Mouse (Mus musculus) T-cell, adult 2 months (primary cell): Measurements from ENCODE around the gene Uxs1.
A peak's percentile ranks its signal among the peaks of the same experiment; 100 is the strongest.

Experiments
- DNase-seq: peaks from one replicate; pipeline ENCODE4 v3.0.0; 2022; ENCODE audit warnings: low spot score

Gene Uxs1

DNA sequence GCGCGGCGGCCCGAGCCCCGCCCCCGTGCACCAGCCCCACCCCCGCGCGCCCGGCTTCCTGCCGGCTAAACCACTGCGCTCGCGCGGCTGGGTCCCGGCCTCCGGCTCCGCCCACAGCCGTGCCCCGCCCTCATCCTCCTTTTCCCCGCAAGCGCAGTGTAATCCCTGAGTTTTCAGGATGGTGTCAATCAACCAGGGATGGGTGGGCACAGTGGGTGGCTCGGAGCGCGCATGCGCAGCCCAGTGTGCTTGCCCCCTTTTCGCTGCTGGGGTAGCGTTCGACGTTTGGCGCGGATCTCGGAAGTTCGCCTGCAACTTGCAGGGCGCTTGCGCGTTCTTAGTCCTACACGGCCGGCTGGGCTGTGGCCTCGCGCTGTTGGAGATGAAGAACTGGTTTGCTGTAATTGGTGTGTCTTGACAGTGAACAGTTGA, at the start of gene Uxs1:
Gene Uxs1, minus strand, starts transcription at position 38 of the 432 bp plus-strand sequence.
- peak; percentile 99 for DNase-seq

DNA sequence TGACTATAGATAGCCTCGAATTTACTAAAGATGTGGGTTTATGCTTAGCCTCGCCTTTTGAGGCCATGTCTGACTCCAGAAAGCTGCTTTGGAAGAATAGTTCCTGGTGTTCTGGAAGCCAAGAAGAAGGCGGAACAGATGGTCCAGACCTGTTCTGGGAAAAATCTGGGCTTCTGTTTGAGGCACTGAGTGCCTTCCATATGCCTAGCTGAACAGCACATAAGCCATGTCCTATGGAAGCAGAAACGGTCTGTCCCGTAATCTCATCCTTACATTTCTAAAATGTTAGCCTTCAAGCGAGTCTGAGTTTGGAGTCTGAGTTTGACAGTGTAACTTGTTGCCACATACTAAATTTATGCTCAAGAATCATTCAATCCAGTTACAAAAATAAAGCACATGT, 49.6 kb upstream of the Uxs1 start:
- no peak for DNase-seq

DNA sequence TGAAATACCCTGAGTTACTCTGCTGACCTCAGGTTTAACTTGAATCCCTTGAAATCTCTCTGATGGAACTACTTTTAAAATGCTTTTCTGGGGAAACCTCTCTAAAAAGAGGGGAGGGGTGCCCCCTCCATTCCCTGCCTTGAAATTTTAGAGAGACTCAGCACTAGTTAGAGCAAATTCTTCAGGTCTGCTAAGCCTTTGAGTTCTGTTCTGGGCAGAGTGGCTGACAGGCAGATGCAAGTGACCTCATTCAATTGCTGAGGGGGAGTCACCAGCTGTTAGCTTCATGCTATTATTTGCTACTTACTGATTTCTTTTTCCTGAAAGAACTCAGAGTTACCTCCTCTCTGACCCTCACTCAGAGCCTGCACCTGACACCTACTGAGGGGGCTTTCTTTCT, 43.5 kb upstream of the Uxs1 start:
- no peak for DNase-seq

DNA sequence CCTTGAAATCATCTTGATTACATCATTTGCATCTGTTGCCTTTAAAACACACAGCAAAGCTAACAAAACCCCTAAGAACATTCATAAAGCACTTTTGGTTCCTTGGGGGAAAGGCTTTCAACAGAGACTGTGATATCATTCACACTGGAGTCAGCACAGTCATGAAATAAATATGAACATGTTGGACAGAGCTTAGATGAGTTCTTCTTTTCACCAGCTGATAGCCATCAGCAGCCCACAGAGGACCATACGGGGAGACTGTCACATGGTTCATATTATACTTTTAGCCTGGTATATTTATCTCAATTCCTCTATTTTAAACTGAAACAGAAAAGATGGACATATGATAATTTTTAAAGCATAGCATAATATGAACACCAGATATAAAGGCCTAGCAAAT, 40.9 kb upstream of the Uxs1 start:
- no peak for DNase-seq

DNA sequence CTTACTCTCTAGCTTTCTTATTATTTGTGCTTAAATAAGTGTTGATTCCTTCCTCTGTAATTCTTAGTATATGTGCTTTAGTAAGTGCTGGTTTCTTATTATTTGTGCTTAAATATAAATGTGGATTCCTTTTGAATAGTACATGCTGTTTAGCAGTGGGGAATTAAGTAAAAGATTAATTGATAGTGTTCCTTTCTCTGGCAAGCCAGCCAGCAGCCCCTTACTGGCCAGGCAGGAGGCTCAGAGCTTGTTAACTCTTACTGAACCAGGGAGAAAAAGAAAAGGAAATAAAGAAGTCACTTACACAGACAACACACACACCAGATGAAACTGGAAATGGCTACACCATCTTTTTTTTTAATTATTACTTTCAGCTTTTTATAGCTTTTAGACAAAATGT, 37.2 kb upstream of the Uxs1 start:
- DNase-seq, result no peak

DNA sequence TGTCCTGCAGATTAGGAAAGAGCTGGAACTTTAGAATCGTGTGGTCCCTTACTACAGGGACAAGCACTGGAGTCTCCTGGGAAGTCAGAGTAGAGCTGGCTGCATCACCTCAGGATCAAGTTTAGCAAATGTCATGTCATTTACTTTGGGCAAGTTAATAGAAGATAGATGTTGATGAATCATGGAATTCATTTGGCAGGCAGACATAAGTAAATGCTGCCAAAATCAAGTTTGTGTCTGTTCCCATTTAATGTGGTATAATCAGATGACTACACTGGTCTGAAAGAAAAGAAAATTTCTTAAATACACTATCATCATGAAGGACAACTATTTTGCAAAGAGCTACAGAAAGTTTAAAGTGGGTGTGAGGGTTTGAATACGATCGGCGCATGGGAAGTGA, 35.0 kb upstream of the Uxs1 start:
- DNase-seq, result no peak

DNA sequence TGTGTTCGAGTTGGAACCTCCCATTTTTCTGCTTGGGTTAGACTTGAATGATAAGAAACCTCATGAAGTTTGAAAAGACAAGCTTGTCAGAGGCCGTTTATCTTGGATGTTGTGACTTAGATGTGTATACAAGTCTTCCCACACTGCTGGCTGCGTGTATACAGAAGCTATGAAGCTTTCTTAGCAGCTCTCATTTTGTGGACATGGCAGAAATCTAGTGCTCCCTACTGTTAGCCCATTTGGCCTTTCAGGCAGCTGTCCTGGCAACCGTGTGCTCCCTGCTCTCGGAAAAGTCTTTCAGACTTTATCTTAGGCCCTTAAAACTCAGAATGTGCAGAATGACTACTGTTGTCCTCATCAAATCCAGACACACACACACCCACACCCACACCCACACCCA, 31.4 kb upstream of the Uxs1 start:
- DNase-seq, result no peak

DNA sequence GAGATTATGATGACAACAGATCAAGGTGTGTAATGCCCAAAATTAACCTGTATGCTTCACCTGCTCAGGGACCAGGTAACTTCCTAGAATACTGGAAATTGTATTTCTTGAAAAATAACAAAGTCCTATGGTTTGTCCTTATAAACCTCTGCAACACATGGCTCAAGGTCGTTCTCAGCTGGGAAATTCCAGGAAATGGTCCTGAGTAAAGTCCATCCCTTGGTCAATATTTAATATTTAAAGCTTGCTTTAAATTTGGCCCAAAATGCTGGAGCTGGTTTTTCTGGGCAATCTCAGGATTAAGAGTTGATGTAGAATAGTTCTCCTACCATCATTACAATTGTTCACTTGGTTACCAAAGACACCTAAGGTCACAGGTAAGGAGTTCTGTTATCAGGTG, 30.1 kb upstream of the Uxs1 start:
- no peak for DNase-seq

DNA sequence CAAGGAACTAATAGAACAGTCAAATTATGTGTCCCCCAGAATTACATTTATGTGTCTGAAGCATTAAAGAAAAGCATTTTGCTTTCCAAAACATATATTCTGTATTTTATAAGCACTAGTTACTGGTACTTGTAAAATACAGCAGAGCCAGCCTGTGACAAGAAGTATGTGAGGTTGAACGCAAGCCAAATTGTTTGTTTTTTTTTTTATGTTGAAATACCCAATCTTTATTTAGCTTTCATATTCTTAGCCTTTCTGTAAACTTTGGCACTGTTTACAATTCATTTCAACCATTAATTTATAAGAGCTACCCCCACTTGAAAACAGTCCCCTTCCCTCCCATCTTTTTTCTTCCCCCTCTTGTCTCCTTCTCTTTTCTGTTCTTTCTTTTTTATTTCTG, 28.0 kb upstream of the Uxs1 start:
- DNase-seq, result no peak

DNA sequence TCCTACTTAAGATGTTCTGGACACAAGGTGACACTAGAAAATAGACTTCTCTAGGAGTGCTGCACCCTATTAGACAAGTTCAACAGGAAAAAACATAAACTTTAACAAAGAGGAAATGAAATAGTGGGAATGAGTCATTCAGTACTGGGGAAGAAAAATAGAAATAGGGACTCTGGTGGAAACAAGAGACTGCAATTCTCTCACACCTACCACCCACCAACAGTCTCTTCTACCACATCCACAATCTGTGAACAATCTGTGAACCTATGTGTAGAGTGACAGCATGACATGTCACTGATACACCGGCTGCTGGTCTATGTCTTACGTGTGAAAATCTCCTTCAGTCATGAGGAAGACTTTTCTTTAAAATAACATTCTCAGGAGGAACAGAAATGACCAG, 15.8 kb upstream of the Uxs1 start:
- DNase-seq, result no peak

DNA sequence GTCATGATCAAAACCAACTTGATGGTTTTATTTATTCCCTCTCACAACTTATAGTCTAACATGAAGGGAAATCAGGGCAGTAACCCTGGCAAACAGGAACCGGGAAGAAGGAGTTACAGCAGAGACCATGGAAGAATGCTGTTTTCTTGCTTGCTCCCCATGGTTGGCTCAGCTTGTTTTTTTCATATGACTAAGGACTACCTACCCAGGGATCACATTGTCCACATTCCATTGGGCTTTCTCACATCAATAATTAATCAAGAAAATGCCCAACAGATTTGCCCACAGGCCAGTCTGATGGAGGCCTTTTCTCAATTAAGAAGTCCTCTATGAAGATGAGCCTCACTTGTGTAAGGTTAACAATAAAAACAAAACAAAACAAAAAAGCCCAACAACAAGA, 9.6 kb upstream of the Uxs1 start:
- DNase-seq, result no peak

DNA sequence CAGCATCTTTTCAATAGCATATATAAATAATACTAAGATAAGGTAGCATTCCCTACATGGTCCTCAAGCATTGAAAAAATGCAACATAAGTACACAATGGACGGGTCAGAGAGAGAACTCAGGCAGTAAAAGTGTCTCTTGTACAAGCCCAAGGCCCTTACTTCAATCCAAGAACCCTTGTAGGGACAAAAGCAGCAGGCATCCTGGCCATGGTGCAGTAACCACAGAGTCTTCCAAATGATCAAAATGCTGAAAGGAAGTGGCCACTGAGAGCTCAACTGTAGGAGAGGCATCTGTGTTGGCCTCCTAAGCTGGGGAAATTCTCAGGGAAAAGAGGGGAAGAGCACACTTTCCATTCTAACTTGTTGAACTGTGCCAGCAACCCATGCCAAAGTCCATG, 2.5 kb upstream of the Uxs1 start:
- DNase-seq, result no peak

DNA sequence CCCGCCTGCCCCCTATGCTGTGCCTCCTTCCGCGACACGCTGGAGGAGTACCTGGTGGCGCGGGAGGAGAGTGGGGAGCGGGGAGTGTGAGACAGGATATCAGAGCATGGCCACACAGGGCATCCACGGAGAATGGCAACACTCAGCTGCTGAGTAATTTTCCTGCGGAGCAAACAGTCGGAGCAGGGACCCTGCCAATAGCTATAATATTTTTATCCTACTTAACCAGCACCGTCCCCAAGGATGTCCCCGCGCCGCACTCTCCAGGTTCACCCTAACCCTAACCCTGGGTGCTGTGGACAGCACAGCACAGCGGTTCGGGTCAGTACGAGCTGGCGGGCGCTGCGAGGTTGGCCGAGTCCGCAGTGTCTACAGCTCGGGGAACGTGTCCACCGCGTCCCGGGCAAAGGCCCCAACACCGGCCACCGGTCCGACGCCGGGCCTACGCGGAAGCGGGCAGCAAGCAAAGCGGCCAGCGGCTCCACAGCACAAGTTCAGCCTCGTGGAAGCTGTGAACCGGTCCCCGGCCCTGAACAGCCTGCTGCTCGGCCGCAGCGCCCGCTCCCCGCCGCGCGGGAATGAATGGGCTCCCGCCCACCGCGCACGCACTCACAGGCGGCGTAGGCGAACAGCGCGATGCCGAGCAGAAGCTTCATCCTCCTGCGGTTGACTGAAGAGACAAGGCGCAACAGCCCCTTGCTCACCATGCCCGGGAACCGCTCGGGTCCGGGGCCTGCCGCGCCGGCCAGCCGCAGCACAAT, 418 bp downstream of the Uxs1 start:
- DNase-seq, result peak; percentile 60

DNA sequence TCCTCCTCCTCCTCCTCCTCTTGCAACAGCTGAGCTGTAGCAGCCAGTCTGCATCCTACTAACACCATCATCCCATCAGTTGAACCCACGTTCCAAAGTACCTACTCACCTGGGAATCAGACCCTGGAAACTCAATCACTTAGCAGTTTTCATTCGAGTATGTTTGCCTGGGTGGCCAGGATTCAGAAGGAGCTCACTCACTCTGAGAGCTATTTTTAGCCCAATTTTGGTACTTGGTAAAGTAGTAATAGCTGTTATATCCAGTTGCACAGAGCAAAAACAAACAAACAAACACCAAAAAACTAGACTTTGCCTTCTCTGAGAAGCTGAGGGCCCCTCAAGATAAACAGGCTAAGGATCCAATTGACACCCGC, 985 bp downstream of the Uxs1 start:
- no peak for DNase-seq

DNA sequence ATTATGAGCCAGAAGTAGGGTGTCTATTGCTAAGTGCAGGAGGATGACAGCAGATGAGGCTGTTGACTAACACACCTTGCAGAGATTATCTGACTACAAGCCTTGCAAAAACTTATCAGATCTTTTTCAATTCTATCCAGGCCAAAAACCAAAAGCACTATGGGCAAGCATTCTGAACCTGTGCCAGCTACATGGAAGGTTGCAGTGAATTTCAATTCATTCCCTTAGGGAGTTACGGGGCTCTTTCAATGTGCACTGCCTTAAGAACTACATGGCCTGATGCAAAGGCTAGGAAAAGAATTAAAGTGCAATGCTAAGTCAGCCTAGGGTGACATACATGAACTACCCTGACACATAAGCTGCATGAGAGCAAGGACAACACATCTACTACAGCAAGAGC, 4.2 kb downstream of the Uxs1 start:
- DNase-seq, result no peak

DNA sequence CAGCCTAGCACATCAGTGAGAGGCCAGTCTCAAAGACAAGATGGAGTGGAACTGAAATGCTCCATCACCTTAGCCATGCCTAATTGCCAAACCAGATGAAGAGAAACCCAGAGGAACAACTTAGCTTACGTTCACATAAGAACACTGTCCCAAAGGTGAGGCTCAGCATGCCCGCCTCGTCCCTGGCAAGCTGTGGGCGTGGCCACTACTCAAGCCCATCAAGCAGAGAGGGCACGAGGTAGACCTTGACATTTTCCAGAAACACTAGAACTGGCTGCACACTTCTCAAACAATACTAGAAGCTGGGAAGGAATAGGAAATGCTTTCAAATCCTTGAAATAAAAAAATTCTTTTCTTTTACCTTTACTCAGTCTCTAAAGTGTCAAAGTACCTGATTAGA, 5.0 kb downstream of the Uxs1 start:
- no peak for DNase-seq

DNA sequence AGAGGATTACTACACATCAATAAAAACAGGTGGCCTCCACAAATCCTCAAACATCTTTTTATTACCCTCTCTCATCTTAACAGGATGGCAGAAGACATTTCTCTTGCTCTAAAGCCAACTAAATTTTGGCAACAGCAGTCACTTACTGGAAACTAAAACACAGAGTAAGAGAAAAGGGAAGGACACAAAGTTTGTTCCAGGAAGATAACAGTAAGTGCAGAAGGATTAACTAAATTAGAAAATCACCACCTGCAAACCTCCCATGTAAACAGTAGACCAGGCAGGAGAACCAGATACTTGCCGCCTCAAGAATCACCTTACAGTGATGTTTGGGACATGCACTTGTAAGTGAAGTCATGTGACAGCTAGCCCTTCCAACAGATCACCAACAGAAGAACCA, 5.8 kb downstream of the Uxs1 start:
- no peak for DNase-seq

DNA sequence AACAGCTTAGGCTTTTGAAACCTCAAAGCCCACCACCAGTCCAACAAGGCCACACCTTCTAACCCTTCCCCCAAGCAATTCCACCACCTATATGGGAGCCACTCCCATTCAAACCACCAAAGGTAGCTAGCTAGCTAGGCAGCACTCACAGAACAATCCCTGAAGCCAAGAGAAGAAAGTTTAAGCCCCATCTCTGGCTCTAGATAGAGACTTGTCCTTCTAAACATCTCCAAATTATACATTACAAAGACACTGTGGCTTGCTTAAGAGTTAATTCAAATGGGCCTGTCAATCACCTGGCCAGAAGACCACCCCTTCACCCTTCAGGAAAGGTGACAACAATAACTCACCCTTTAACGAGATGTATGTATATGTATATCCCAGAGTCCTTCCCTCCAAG, 7.0 kb downstream of the Uxs1 start:
- no peak for DNase-seq

DNA sequence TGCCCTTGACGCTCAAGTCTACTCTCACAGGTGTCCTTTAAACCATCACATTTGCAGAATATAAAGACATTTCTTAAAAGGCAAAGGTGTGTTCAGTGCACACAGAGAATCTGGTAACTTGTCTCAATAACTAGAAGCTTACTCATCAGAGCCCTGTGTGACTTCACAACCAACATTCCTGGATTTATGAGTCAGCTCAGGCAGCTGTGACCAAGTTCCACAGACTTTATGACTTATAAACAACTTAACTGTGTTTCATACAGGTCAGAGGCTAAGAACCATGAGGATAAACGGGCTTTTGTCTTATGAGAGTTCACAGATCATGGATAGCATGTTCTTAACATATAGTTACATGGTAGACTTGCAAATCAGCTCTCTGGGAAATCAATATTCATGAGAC, 8.5 kb downstream of the Uxs1 start:
- DNase-seq, result no peak

DNA sequence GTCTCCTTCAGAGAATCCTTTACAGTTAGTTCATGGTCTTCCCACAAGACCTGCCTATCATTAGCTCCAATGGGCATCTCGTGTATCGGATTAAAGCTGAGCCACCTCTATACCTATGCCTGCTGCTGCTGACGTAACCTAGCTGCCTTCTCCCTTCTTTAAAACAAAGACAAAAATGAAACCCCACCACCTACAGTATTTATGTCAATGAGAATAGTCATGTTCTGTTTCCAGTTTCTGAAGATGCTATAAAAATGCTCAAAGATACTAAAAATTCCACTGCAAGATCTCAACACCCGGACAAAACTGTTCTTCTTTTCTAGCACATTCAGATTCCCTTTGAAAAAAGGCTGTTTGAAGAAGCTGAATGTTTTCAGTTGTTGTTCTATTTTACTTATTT, 9.2 kb downstream of the Uxs1 start:
- no peak for DNase-seq

DNA sequence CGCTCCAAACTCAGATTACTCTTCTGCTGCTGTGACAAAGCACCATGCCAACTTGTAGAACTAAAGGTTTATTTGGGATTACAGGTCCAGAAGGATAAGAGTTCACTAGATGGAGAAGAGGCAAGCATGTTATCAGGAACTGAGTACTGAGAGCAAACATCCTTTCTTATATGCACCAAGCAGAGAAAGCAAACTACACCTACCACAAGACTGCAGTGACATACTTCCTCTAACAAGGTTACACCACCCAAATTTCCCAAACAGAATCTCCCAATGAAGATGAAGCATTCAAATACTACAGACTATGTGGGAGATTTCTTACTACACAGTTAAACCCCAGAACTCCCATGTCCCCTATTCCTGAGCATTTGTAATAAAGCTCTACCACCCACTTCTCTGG, 15.8 kb downstream of the Uxs1 start:
- DNase-seq, result no peak

DNA sequence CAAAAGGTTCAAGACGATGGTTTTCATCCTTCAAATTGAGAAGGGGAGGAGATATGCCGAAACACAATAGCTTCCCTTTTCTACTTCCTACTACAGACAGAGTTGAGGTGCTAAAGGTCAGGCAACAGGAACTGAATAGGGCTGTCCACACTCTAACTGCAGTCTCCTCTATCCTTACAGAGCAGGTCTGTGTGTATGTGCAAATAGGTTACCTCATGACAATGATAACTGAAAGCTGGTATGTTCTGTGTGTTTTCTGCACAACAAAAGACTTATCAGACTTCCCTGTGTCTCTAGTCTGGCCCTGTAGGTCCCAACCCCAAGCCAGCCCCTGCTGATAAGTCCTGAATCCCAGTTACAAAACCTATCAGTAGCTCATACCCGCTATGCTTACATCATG, 16.5 kb downstream of the Uxs1 start:
- DNase-seq, result no peak

DNA sequence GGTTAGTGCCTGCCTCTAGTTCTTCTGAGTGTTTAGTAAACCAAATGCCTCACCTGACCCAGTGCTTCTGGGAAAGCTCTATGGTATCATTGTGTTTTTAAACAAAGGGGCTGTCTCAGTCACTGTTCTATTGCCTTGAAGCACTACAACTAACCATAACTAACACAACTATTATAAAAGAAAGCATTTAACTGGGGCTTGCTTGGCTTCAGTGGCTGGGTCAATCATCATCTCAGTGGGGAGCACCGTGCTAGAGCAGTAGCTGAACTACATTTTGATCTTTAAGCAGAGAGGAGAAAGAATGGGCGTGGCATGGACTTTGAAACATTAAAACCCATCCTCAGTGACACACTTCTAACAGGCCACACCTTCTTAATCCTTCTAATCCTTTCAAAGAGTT, 18.2 kb downstream of the Uxs1 start:
- no peak for DNase-seq

DNA sequence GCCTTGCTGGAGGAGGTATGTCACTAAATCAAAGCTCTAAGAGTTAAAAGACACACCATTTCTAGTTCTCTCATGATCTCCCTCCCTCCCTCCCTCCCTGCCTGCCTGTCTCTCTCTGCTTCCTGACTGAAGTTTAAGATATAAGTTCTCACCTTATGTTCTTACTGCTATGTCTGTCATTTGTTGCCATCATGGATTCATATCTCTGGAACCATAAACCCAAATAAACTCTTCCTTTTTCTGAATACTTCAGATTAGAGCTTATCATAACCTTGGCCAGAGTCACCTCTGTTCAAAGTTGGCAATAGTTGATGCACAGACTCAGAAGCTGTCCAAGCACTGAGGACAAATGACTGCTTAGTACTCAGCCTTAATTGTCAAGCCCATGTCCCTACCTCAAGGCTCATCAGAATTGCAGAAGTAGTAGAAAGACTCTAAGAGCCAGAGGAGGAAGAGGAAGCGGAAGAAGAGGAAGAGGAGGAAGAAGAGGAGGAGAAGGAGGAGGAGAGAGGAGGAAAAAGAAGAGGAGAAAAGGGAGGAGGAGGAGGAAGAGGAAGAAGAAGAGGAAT, 23.6 kb downstream of the Uxs1 start:
- DNase-seq, result no peak
